Mouse (Mus musculus) cortical plate, adult 2 months (tissue): Measurements from ENCODE around the gene Slc25a35. TPM values are rescaled to one million over a fixed set of nuclear protein-coding genes. Genes with fewer than 3 reads are reported as not detected.
"Not testable (repeated sequence)": the region's sequence is repeated elsewhere in the genome, so short reads cannot be mapped to it uniquely, and the experiment has no call there.

ENCODE experiments used
- H3K27ac ChIP-seq: fragments of 200-500 bp; 2 replicates; pipeline ENCODE4 v1.5.1; 2012; ENCODE audit warnings: low read length, control low read depth, inconsistent platforms; ENCODE audit not compliant: insufficient read depth
- H3K4me1 ChIP-seq: fragments of 200-500 bp; 2 replicates; pipeline ENCODE4 v1.6.1; 2011; ENCODE audit warnings: low read length; ENCODE audit not compliant: control insufficient read depth, insufficient read depth
- H3K4me3 ChIP-seq: fragments of 200-500 bp; 2 replicates; pipeline ENCODE4 v1.5.1; 2011; ENCODE audit warnings: mild to moderate bottlenecking, low read length, control low read depth; ENCODE audit not compliant: insufficient read depth
- CTCF ChIP-seq: fragments of 200-500 bp; IDR thresholded peaks from 2 replicates; pipeline ENCODE4 v1.5.1; 2011; ENCODE audit warnings: mild to moderate bottlenecking, control low read depth, low read length; ENCODE audit not compliant: insufficient read depth; ENCODE audit errors: extremely low read depth
- POLR2A ChIP-seq: fragments of 200-500 bp; IDR thresholded peaks from 2 replicates; pipeline ENCODE4 v1.6.1; 2011; ENCODE audit warnings: mild to moderate bottlenecking, low read length, control low read depth; ENCODE audit not compliant: insufficient read depth; ENCODE audit errors: extremely low read depth
- polyA plus RNA-seq: library from polyadenylated mRNA; depleted of rRNA; stranded (reverse); fragments of >200 nt; gene quantifications from 2 replicates; pipeline ENCODE4 v1.2.3, GENCODE M21; 2012

Slc25a35 gene
- polyA plus RNA-seq, 1 experiment, result 12.8 TPM

DNA sequence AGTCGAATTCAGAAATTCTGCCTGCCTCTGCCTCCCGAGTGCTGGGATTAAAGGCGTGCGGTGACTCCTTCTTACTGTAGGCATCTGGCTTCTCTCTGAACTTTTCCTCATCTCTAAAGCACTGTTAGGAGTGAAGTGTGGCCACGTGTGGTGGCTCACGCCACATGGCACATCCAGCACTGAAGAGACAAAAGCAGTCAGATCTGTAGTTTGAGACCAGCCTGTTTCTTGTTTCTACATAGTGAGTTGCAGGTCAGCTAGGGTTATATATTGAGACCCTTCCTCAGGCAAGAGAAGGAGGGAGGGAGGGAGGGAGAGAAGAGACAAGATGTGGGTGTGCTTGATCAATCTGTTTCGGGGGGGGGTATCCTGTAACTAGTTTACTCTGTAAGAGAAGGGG lies 7.2 kb downstream of the Slc25a35 start, which contains the start of gene Rangrf:
Gene Rangrf (minus strand): TSS at position 101 of the 400 bp plus-strand sequence.
- Histone ChIP-seq H3K27ac (no peak within 1 kb of the TSS), H3K4me3 (peak within 1 kb of the TSS; percentile 39), H3K4me1 (no peaks in the 10 kb centered on the region)
- TF ChIP-seq CTCF, result no peak
- TF ChIP-seq POLR2A, result no peak

DNA sequence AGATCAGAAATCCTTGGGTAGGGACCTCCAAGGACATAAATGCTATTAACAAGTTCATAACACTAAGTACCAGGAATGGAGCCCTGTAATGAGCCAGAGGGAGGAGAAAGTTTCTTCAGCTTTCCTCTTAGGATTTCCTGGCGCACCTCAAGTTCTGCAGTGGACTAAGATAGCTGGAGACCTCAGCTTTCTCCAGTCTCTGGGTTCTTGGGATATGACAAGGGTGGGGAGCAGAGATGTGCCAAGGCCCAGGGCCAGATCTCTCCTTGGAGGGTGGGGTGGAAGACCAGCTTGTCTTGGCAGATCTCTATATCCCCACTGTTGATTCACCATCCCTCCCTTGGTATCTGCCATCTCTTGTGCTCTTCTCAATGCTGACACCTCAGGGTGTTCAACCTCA lies 7.7 kb downstream of the Slc25a35 start:
- Histone ChIP-seq H3K27ac (no peak overlapping the region), H3K4me1 (no peaks in the 10 kb centered on the region), H3K4me3 (no peak overlapping the region)
- TF ChIP-seq CTCF, result no peak
- no peak for TF ChIP-seq POLR2A

DNA sequence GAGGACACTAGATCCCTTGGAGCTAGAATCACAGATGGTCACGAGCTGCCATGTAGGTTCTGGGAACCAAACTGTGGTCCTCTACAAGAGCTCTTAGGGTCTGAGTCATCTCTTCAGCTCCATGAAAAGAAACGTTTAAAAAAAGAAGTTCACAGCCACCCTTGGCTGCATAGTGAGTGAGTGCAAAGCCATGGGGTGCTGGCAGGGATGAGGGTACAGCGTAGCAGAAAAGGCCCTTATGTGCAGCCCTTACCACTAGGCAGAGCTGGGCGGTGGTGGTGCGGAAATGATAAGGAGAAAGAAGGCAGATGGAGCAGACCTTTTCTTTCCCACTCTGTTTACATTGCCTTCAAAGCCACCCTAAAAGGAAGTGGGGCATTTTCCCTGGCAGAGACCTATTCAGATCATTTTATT lies 11.4 kb downstream of the Slc25a35 start:
- TF ChIP-seq POLR2A, result no peak
- no peak for TF ChIP-seq CTCF
- Histone ChIP-seq H3K27ac (no peak overlapping the region), H3K4me3 (no peak overlapping the region), H3K4me1 (no peaks in the 10 kb centered on the region)

- no peaks in the 10 kb centered on the region for H3K4me1 ChIP-seq
- no peak overlapping the region for H3K27ac ChIP-seq
- TF ChIP-seq POLR2A (no peak), CTCF (no peak)
- H3K4me3 ChIP-seq, result no peak overlapping the region
Observed at GRCm38 (mm10) chr11:68980919-68981318, 13.0 kb downstream of the Slc25a35 start.

DNA sequence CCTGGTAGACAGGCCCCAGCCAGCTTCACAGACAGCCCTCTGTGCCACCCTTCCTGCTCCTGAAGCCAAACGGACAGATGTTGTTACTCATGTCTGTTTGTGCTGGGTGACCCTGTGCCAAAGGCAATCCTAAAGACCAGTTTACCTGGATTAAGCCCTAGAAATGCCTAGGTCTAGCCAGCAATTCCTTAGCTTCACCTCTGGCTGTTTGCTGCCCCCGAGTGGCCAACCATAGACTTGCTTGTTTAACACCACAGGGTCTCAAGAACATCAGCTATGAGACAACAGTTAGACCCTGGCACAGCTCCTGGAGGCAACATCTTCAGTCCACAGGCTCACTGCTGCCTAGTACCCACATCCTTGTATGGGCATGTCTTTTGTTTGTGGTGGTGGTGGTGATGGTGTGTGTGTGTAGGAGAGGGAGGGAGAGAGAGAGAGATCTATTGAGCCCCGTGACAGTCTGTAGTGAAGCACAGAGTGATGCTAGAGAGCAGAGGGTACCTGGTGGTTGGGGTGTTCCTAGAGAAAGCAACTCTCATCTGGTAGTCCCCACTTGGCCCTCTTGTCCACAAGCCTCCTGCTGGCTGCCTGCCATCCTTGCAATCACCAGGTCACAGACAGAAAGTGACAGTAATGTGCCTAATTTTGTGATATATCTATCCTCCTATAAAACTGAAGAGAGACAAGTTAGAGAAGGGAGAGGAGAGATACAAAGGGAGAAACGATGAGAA lies 14.9 kb downstream of the Slc25a35 start:
- TF ChIP-seq CTCF (peak; percentile 89), POLR2A (no peak)
- no peak overlapping the region for H3K4me3 ChIP-seq
- no peaks in the 10 kb centered on the region for H3K4me1 ChIP-seq
- H3K27ac ChIP-seq, result no peak overlapping the region

- TF ChIP-seq POLR2A, result no peak
- no peak for TF ChIP-seq CTCF
- H3K4me3 ChIP-seq, result no peak overlapping the region
- no peak overlapping the region for H3K27ac ChIP-seq
- no peaks in the 10 kb centered on the region for H3K4me1 ChIP-seq
Observed at GRCm38 (mm10) chr11:68987365-68987882, 19.5 kb downstream of the Slc25a35 start.

DNA sequence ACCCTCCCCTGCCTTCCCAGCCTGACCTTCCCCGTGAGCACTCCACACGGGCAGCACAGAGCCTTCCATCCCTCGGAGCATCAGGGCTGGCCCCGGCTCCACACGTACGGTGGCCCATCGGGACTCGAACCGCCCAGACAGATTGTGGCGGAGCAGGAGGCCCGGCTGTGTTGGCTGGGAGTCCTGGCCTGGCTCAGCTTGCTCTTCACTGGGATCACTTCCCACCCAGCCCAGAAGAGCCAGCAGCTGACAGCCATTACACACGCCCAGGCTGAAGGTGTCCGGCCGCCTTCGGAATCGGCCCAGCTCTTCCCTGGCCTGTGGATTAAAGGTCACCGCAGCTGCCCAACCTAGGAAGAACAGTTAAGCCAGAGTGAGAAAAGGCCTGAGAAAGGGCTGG lies 20.4 kb downstream of the Slc25a35 start:
- Histone ChIP-seq H3K4me1 (no peaks in the 10 kb centered on the region), H3K27ac (no peak overlapping the region), H3K4me3 (no peak overlapping the region)
- TF ChIP-seq CTCF (no peak), POLR2A (no peak)

- no peak overlapping the region for H3K4me3 ChIP-seq
- TF ChIP-seq CTCF (no peak), POLR2A (no peak)
- H3K4me1 ChIP-seq, result no peaks in the 10 kb centered on the region
- H3K27ac ChIP-seq, result no peak overlapping the region
Observed at GRCm38 (mm10) chr11:68993122-68993521, 25.2 kb downstream of the Slc25a35 start.

DNA sequence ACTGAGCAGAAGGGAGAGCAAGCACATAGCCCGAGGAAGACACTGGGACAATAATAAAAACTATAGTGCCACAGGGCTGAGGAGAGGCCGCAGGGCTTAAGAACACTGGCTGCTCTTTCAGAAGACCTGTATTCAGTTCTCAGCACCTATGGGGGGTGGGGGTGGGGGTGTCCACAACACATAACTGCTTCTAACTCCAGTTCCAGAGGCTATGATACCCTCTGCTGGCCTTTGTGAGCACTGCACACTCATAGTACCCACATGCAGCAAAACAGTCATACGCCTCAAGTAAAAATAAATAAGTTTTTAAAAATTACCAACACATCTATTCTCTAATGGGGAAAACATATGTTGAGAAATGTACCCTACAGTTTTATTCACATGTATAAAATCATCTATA lies 26.4 kb downstream of the Slc25a35 start:
- Histone ChIP-seq H3K4me3 (no peak overlapping the region), H3K27ac (no peak overlapping the region), H3K4me1 (no peaks in the 10 kb centered on the region)
- TF ChIP-seq CTCF (no peak), POLR2A (no peak)

- no peak overlapping the region for H3K27ac ChIP-seq
- H3K4me1 ChIP-seq, result no peaks in the 10 kb centered on the region
- no peak overlapping the region for H3K4me3 ChIP-seq
- TF ChIP-seq POLR2A (no peak), CTCF (no peak)
Observed at GRCm38 (mm10) chr11:68997080-68997479, 29.1 kb downstream of the Slc25a35 start.

DNA sequence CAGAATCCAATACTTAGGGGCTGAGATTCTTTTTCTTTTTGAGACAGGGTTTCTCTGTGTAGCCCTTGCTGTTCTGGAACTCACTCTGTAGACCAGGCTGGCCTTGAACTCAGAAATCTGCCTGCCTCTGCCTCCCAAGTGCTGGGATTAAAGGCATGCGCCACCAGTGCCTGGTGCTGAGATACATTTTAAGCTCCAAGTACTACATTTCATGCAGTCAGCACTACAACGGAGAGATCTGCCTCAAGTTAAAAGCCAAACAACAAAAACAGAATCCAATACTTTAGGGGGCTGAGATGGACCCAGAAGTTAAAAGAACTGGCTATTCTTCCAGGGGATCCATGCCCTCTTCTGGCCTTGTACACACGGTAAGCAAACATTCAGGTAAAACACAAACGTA lies 34.9 kb downstream of the Slc25a35 start:
- H3K27ac ChIP-seq, H3K4me3 ChIP-seq, H3K4me1 ChIP-seq: not testable (repeated sequence)
